Mouse (Mus musculus) megakaryocyte, adult 5-6 weeks (primary cell): Measurements from ENCODE around the gene Mog. TPM values are rescaled to one million over a fixed set of nuclear protein-coding genes. Genes with fewer than 3 reads are reported as not detected.
"Not testable (repeated sequence)": the region's sequence is repeated elsewhere in the genome, so short reads cannot be mapped to it uniquely, and the experiment has no call there.

ENCODE experiments used
- ATAC-seq: 2 replicates; pipeline ENCODE4 v1.8.0; 2016; ENCODE audit warnings: mild to moderate bottlenecking, inconsistent platforms; ENCODE audit not compliant: poor library complexity, severe bottlenecking
- total RNA-seq, 2 experiments: library from RNA; stranded (forward) in 1 of 2; stranded (reverse) in 1 of 2; fragments of 153-499, 151-499 nt in 1 of 2; fragments of 221-1000, 200-1000 nt in 1 of 2; gene quantifications; 2 replicates each; pipeline versions ENCODE4 v1.2.3 to v1.2.4; 2015 to 2017

Gene Mog
- total RNA-seq, 2 experiments from 2014 or later, result not detected

- ATAC-seq, result peak; percentile 10
Observed at GRCm38 (mm10) chr17:37046312-37047112, 23.3 kb upstream of the Mog start.

- peak; percentile 68 for ATAC-seq
Observed at GRCm38 (mm10) chr17:37045611-37046311, 22.6 kb upstream of the Mog start, which contains the start of gene Gabbr1. TSS of gene Gabbr1 (plus strand) at chr17:37045966.

GRCm38 (mm10) chr17:37044651-37045244 is 21.6 kb upstream of the Mog start:
- ATAC-seq, result peak; percentile 62

- ATAC-seq, result no peak
Observed at GRCm38 (mm10) chr17:37039127-37039894, 16.1 kb upstream of the Mog start.

- ATAC-seq, result no peak
Observed at GRCm38 (mm10) chr17:37029162-37029561, 6.0 kb upstream of the Mog start.

GRCm38 (mm10) chr17:37028683-37029120 is 5.5 kb upstream of the Mog start:
- peak; percentile 83 for ATAC-seq

- ATAC-seq, result no peak
Observed at GRCm38 (mm10) chr17:37028212-37028611, 5.0 kb upstream of the Mog start.

GRCm38 (mm10) chr17:37027486-37027885 is 4.3 kb upstream of the Mog start:
- no peak for ATAC-seq

- ATAC-seq, result no peak
Observed at GRCm38 (mm10) chr17:37026425-37026824, 3.2 kb upstream of the Mog start.

DNA sequence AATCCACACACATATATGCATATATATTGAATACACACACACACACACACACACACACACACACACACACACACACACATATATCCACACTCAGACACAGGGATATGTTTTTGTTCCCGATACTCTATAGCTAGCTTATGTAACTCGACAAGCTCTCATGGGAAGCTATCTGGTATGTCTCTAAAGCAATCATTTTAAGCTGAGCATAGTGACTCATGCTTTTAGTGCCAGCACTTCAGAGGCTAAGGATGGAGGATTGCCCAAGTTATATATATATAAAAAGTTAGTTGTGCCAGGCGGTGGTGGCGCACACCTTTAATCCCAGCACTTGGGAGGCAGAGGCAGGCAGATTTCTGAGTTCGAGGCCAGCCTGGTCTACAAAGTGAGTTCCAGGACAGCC is 4.0 kb downstream of the Mog start:
- ATAC-seq, result not testable (repeated sequence)

- no peak for ATAC-seq
Observed at GRCm38 (mm10) chr17:37018328-37018727, 4.9 kb downstream of the Mog start.

GRCm38 (mm10) chr17:37016333-37016732 is 6.9 kb downstream of the Mog start:
- ATAC-seq, result no peak

GRCm38 (mm10) chr17:37012141-37012540 is 11.1 kb downstream of the Mog start:
- ATAC-seq, result no peak

DNA sequence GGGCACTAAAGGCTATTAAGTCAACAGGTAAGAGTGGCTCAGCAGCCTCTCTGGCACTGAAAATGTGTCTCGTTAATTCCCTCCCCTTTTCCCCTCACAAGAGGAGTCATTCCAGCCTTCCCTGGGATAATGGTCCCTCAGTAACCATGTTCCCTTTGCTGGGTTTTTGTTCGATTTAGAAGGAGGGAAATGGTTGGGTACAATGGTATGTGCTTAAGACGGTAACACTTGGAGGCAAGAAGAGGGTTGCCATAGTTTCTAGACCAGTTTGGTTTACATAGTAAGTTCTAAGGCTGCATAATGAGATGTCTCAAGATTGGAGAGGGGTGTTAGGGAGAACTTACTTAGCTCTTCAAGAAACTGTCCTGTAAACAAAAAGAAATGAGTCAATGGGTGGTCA is 11.5 kb downstream of the Mog start:
- ATAC-seq, result no peak

GRCm38 (mm10) chr17:37009460-37010042 is 13.6 kb downstream of the Mog start:
- ATAC-seq, result peak; percentile 87

DNA sequence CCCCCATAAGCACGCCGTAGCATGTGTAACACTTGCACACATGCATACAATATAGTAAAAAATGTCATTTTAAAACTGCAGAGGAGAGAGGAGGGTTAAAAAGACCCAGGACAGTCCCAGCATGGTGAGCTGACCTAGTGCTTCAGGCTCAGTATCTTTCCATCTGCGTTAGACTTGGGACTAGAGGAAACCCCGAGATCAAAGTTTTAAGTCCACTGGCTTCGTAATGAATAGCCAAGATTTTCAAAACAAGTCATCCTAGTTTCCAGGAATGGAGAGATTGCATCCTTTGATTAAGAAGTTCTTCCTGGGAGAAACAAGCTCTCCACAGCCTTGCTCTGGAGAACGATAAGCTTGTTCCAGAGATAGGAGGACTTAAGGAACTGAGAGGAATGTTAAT is 15.0 kb downstream of the Mog start:
- ATAC-seq, result no peak

DNA sequence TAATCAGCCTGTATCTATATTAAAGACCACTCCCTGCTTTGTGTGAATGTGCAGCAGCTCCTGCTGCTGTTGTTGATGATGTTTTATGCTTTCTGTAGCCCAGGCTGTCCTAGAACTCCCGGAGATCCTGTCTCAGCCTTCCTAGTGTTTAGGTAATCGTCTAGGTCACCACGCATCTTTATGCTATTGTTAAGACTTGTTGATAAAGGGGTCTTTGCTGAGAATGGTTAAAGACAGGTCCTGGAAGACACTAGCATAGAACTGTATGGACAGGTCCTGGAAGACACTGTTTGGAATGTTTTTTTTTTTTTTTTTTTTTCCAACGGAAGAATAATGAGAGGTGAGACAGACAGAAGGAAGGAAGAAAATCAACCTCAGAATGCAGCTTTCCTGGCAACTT is 19.8 kb downstream of the Mog start:
- ATAC-seq, result no peak

DNA sequence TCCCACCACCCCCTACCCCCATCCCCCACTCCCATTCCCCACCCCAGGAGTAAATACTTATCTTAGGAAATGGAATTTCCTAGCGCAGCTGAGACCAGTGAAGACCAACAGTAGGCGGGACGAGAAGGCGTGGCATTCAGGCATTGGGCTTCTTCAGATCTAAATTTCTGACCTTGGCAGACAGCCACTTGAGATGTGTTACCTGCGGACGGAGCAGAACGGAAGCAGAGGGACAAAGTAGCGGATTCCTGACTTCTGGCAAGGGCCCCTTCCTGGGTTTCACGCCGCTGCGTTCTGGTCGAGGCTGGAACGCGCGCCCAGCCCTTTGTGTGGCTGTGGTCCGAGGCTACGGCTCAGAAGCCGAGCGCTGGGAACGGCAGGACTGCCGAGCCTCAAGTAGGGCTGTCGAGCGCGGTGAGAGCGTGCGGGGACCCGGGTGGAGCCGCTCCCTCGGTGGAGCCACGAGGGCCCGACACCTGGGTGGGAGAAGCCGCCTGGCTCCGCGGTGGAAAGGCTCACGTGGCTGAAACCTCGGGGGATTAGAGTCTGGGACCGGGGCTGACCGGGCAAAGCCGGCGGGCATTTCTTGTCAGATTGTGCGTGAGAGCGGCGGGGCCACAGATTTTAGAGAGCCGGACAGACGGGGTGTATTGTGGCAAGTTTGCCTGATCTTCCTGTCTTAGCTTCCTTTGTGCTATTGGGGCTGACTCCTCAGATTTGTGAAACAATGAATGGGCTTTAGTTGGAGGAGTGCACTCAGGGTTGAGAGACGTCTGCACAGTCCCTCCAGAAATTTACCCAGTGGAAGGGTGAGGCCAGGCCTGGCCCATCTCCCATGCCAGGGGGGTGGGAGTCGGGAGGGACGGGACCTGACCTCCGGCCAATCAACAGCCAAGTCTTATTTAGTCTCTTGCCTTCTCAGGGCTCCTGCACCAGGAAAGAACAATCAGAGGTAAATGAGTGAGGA is 20.6 kb downstream of the Mog start:
- peak; percentile 47; the same call in 1 of the 2 replicates for ATAC-seq

GRCm38 (mm10) chr17:37000863-37001262 is 22.3 kb downstream of the Mog start, which contains the start of gene Zfp57:
TSS of gene Zfp57 (plus strand) at chr17:37001163.
- ATAC-seq, result no peak
